Mouse (Mus musculus): Measurements from ENCODE around the gene Prnd. TPM values are rescaled to one million over a fixed set of nuclear protein-coding genes. Genes with fewer than 3 reads are reported as not detected.

The Prnd gene
- polyA plus RNA-seq (2014; fragmentation: Nextera tagmentation; extraction: Ambion mirVana), result 6.4 and 14.1 TPM in 2 replicates

- peaks cover 17% of the 10 kb centered on the region for H3K27me3 ChIP-seq (ENCODE audit: control insufficient read depth, insufficient read depth, low read length)
- peaks cover 5% of the 10 kb centered on the region; the same call in 1 of the 2 replicates for H3K4me1 ChIP-seq (ENCODE audit: control insufficient read depth, insufficient read depth, low read length)
- no peak within 1 kb of the TSS for H3K4me2 ChIP-seq (ENCODE audit: low read length)
- no peak within 1 kb of the TSS for H3K4me3 ChIP-seq (replicated peaks; ENCODE audit: low read depth, low read length)
- H3K9me3 ChIP-seq (ENCODE audit: control insufficient read depth, low read length), result no peaks in the 10 kb centered on the region
- H3K27ac ChIP-seq (replicated peaks; ENCODE audit: low read depth, low read length), result no peak within 1 kb of the TSS
- H3K36me3 ChIP-seq (ENCODE audit: control insufficient read depth, insufficient read depth, low read length), result no peaks in the 10 kb centered on the region
- ATAC-seq (ENCODE audit: low FRiP score, low TSS enrichment), result no peak
- WGBS, result 14% methylated on average over 11 of the region's 11 CpGs
- no peak for DNase-seq
- H3K9ac ChIP-seq (replicated peaks; ENCODE audit: low read length), result no peak within 1 kb of the TSS
Observed at GRCm38 (mm10) chr2:131950598-131951095, at the start of gene Prnd. Gene Prnd, plus strand, starts transcription at chr2:131950861.

GRCm38 (mm10) chr2:131902423-131902822 is 48.2 kb upstream of the Prnd start:
- Histone ChIP-seq H3K4me1 (ENCODE audit: control insufficient read depth, insufficient read depth, low read length) (no peaks in the 10 kb centered on the region), H3K4me2 (ENCODE audit: low read length) (no peak overlapping the region), H3K27ac (replicated peaks; ENCODE audit: low read depth, low read length) (no peak overlapping the region), H3K9me3 (ENCODE audit: control insufficient read depth, low read length) (no peaks in the 10 kb centered on the region), H3K36me3 (ENCODE audit: control insufficient read depth, insufficient read depth, low read length) (no peaks in the 10 kb centered on the region), H3K9ac (replicated peaks; ENCODE audit: low read length) (no peak overlapping the region), H3K4me3 (replicated peaks; ENCODE audit: low read depth, low read length) (no peak overlapping the region), H3K27me3 (ENCODE audit: control insufficient read depth, insufficient read depth, low read length) (no peaks in the 10 kb centered on the region)
- DNase-seq (no peak), ATAC-seq (ENCODE audit: low FRiP score, low TSS enrichment) (no peak)
- 60% methylated on average over 2 of the region's 3 CpGs for WGBS

GRCm38 (mm10) chr2:131902867-131903266 is 47.8 kb upstream of the Prnd start:
- no peaks in the 10 kb centered on the region for H3K36me3 ChIP-seq (ENCODE audit: control insufficient read depth, insufficient read depth, low read length)
- no peak for DNase-seq
- no peaks in the 10 kb centered on the region for H3K27me3 ChIP-seq (ENCODE audit: control insufficient read depth, insufficient read depth, low read length)
- no peaks in the 10 kb centered on the region for H3K4me1 ChIP-seq (ENCODE audit: control insufficient read depth, insufficient read depth, low read length)
- H3K9ac ChIP-seq (replicated peaks; ENCODE audit: low read length), result no peak overlapping the region
- H3K4me2 ChIP-seq (ENCODE audit: low read length), result no peak overlapping the region
- no peak overlapping the region for H3K4me3 ChIP-seq (replicated peaks; ENCODE audit: low read depth, low read length)
- no peaks in the 10 kb centered on the region for H3K9me3 ChIP-seq (ENCODE audit: control insufficient read depth, low read length)
- H3K27ac ChIP-seq (replicated peaks; ENCODE audit: low read depth, low read length), result no peak overlapping the region
- no peak for ATAC-seq (ENCODE audit: low FRiP score, low TSS enrichment)
- WGBS, result 55% methylated on average over 8 of the region's 8 CpGs

GRCm38 (mm10) chr2:131905025-131905424 is 45.6 kb upstream of the Prnd start:
- no peak overlapping the region for H3K4me3 ChIP-seq (replicated peaks; ENCODE audit: low read depth, low read length)
- ATAC-seq (ENCODE audit: low FRiP score, low TSS enrichment), result no peak
- H3K36me3 ChIP-seq (ENCODE audit: control insufficient read depth, insufficient read depth, low read length), result no peaks in the 10 kb centered on the region
- no peaks in the 10 kb centered on the region for H3K9me3 ChIP-seq (ENCODE audit: control insufficient read depth, low read length)
- no peaks in the 10 kb centered on the region for H3K27me3 ChIP-seq (ENCODE audit: control insufficient read depth, insufficient read depth, low read length)
- H3K4me1 ChIP-seq (ENCODE audit: control insufficient read depth, insufficient read depth, low read length), result no peaks in the 10 kb centered on the region
- H3K9ac ChIP-seq (replicated peaks; ENCODE audit: low read length), result no peak overlapping the region
- no peak overlapping the region for H3K4me2 ChIP-seq (ENCODE audit: low read length)
- no peak overlapping the region for H3K27ac ChIP-seq (replicated peaks; ENCODE audit: low read depth, low read length)
- WGBS, result 58% methylated on average over 5 of the region's 5 CpGs
- DNase-seq, result no peak

GRCm38 (mm10) chr2:131905776-131906175 is 44.9 kb upstream of the Prnd start:
- Histone ChIP-seq H3K4me2 (ENCODE audit: low read length) (no peak overlapping the region), H3K36me3 (ENCODE audit: control insufficient read depth, insufficient read depth, low read length) (no peaks in the 10 kb centered on the region), H3K27me3 (ENCODE audit: control insufficient read depth, insufficient read depth, low read length) (no peaks in the 10 kb centered on the region), H3K4me1 (ENCODE audit: control insufficient read depth, insufficient read depth, low read length) (0 out of 2 replicates have a peak, but pooled peaks cover 2% of the 10 kb centered on the region), H3K4me3 (replicated peaks; ENCODE audit: low read depth, low read length) (no peak overlapping the region), H3K9ac (replicated peaks; ENCODE audit: low read length) (no peak overlapping the region), H3K9me3 (ENCODE audit: control insufficient read depth, low read length) (no peaks in the 10 kb centered on the region), H3K27ac (replicated peaks; ENCODE audit: low read depth, low read length) (no peak overlapping the region)
- DNase-seq, result no peak
- no peak for ATAC-seq (ENCODE audit: low FRiP score, low TSS enrichment)
- 82% methylated on average over 6 of the region's 6 CpGs for WGBS

- DNase-seq (no peak), ATAC-seq (ENCODE audit: low FRiP score, low TSS enrichment) (no peak)
- H3K4me2 ChIP-seq (ENCODE audit: low read length), result no peak overlapping the region
- no peak overlapping the region for H3K9ac ChIP-seq (replicated peaks; ENCODE audit: low read length)
- no peaks in the 10 kb centered on the region for H3K36me3 ChIP-seq (ENCODE audit: control insufficient read depth, insufficient read depth, low read length)
- peaks cover 6% of the 10 kb centered on the region for H3K4me1 ChIP-seq (ENCODE audit: control insufficient read depth, insufficient read depth, low read length)
- WGBS, result 90% methylated on average over 3 of the region's 3 CpGs
- no peak overlapping the region for H3K27ac ChIP-seq (replicated peaks; ENCODE audit: low read depth, low read length)
- H3K9me3 ChIP-seq (ENCODE audit: control insufficient read depth, low read length), result no peaks in the 10 kb centered on the region
- no peak overlapping the region for H3K4me3 ChIP-seq (replicated peaks; ENCODE audit: low read depth, low read length)
- H3K27me3 ChIP-seq (ENCODE audit: control insufficient read depth, insufficient read depth, low read length), result no peaks in the 10 kb centered on the region
Observed at GRCm38 (mm10) chr2:131906266-131906665, 44.4 kb upstream of the Prnd start.

GRCm38 (mm10) chr2:131906846-131907245 is 43.8 kb upstream of the Prnd start:
- no peak overlapping the region for H3K9ac ChIP-seq (replicated peaks; ENCODE audit: low read length)
- H3K27ac ChIP-seq (replicated peaks; ENCODE audit: low read depth, low read length), result no peak overlapping the region
- no peak overlapping the region for H3K4me2 ChIP-seq (ENCODE audit: low read length)
- no peak overlapping the region for H3K4me3 ChIP-seq (replicated peaks; ENCODE audit: low read depth, low read length)
- ATAC-seq (ENCODE audit: low FRiP score, low TSS enrichment) (no peak), DNase-seq (no peak)
- peaks cover 12% of the 10 kb centered on the region for H3K4me1 ChIP-seq (ENCODE audit: control insufficient read depth, insufficient read depth, low read length)
- H3K9me3 ChIP-seq (ENCODE audit: control insufficient read depth, low read length), result no peaks in the 10 kb centered on the region
- WGBS, result 82% methylated on average over 1 of the region's 1 CpGs
- H3K36me3 ChIP-seq (ENCODE audit: control insufficient read depth, insufficient read depth, low read length), result no peaks in the 10 kb centered on the region
- H3K27me3 ChIP-seq (ENCODE audit: control insufficient read depth, insufficient read depth, low read length), result no peaks in the 10 kb centered on the region

- ATAC-seq (ENCODE audit: low FRiP score, low TSS enrichment), result no peak
- H3K27ac ChIP-seq (replicated peaks; ENCODE audit: low read depth, low read length), result no peak overlapping the region
- 84% methylated on average over 5 of the region's 5 CpGs for WGBS
Observed at GRCm38 (mm10) chr2:131907311-131907710, 43.4 kb upstream of the Prnd start.

GRCm38 (mm10) chr2:131908351-131908861 is 42.3 kb upstream of the Prnd start:
- ATAC-seq (ENCODE audit: low FRiP score, low TSS enrichment), result no peak

More at GRCm38 (mm10) chr2:131907311-131907710, 43.4 kb upstream of the Prnd start:
- Histone ChIP-seq H3K9ac (replicated peaks; ENCODE audit: low read length) (no peak overlapping the region), H3K36me3 (ENCODE audit: control insufficient read depth, insufficient read depth, low read length) (no peaks in the 10 kb centered on the region), H3K4me3 (replicated peaks; ENCODE audit: low read depth, low read length) (no peak overlapping the region), H3K9me3 (ENCODE audit: control insufficient read depth, low read length) (no peaks in the 10 kb centered on the region), H3K4me2 (ENCODE audit: low read length) (no peak overlapping the region), H3K27me3 (ENCODE audit: control insufficient read depth, insufficient read depth, low read length) (no peaks in the 10 kb centered on the region), H3K4me1 (ENCODE audit: control insufficient read depth, insufficient read depth, low read length) (peaks cover 16% of the 10 kb centered on the region)
- no peak for DNase-seq

More at GRCm38 (mm10) chr2:131908351-131908861, 42.3 kb upstream of the Prnd start:
- no peaks in the 10 kb centered on the region for H3K27me3 ChIP-seq (ENCODE audit: control insufficient read depth, insufficient read depth, low read length)
- H3K9me3 ChIP-seq (ENCODE audit: control insufficient read depth, low read length), result no peaks in the 10 kb centered on the region
- H3K27ac ChIP-seq (replicated peaks; ENCODE audit: low read depth, low read length), result no peak overlapping the region
- WGBS, result 84% methylated on average over 7 of the region's 7 CpGs
- H3K4me1 ChIP-seq (ENCODE audit: control insufficient read depth, insufficient read depth, low read length), result peaks cover 17% of the 10 kb centered on the region
- no peak overlapping the region for H3K4me2 ChIP-seq (ENCODE audit: low read length)
- H3K9ac ChIP-seq (replicated peaks; ENCODE audit: low read length), result no peak overlapping the region
- H3K36me3 ChIP-seq (ENCODE audit: control insufficient read depth, insufficient read depth, low read length), result no peaks in the 10 kb centered on the region
- H3K4me3 ChIP-seq (replicated peaks; ENCODE audit: low read depth, low read length), result no peak overlapping the region
- no peak for DNase-seq

Data from midbrain, embryonic 14.5 days (tissue).